Mouse (Mus musculus) stomach, postnatal 0 days (tissue): ENCODE data around the gene Map3k7. TPM values are rescaled to one million over a fixed set of nuclear protein-coding genes. Genes with fewer than 3 reads are reported as not detected.

Experiments used
- ATAC-seq: fragments of 200-750 bp; cut with Nextera tagmentation; 2 replicates; pipeline ENCODE4 v1.8.0; 2017; ENCODE audit not compliant: low FRiP score, low TSS enrichment
- DNase-seq: peaks from one replicate; pipeline ENCODE4 v3.0.0-alpha.2; 2016; ENCODE audit warnings: low spot score
- H3K27ac ChIP-seq: fragments of 300-500 bp; sonication (generic); replicated peaks from 2 replicates; pipeline ENCODE4 v1.5.1; 2014; ENCODE audit warnings: mild to moderate bottlenecking, control low read depth
- H3K27me3 ChIP-seq: fragments of 300-500 bp; sonication (generic); 2 replicates; pipeline ENCODE4 v1.6.1; 2014; ENCODE audit warnings: low read length; ENCODE audit not compliant: control insufficient read depth, insufficient read depth
- H3K36me3 ChIP-seq: fragments of 300-500 bp; sonication (generic); 2 replicates; pipeline ENCODE4 v1.6.1; 2014; ENCODE audit warnings: low read length, mixed read lengths; ENCODE audit not compliant: control insufficient read depth, insufficient read depth
- H3K4me1 ChIP-seq: fragments of 300-500 bp; sonication (generic); replicated peaks from 2 replicates; pipeline ENCODE4 v1.6.1; 2014; ENCODE audit warnings: antibody characterized with exemption; ENCODE audit not compliant: control insufficient read depth, insufficient read depth
- H3K4me2 ChIP-seq: fragments of 300-500 bp; sonication (generic); replicated peaks from 2 replicates; pipeline ENCODE4 v1.6.1; 2014; ENCODE audit warnings: low read depth, mild to moderate bottlenecking, control low read depth, moderate library complexity
- H3K4me3 ChIP-seq: fragments of 300-500 bp; sonication (generic); 2 replicates; pipeline ENCODE4 v1.5.1; 2014; ENCODE audit warnings: low read depth, low read length, control low read depth
- H3K9ac ChIP-seq: fragments of 300-500 bp; sonication (generic); 2 replicates; pipeline ENCODE4 v1.6.1; 2014; ENCODE audit warnings: mild to moderate bottlenecking, low read length, control low read depth, mixed read lengths
- H3K9me3 ChIP-seq: fragments of 300-500 bp; sonication (generic); 2 replicates; pipeline ENCODE4 v1.6.1; 2016; ENCODE audit warnings: low read length; ENCODE audit not compliant: control insufficient read depth
- CTCF ChIP-seq: IDR thresholded peaks from 2 replicates; pipeline ENCODE4 v1.5.1; 2016; ENCODE audit warnings: antibody characterized with exemption, low read depth, mild to moderate bottlenecking, moderate library complexity
- EP300 ChIP-seq: optimal IDR thresholded peaks from 2 replicates; pipeline ENCODE3; 2016; ENCODE audit warnings: antibody characterized with exemption
- WGBS: fragments of 180-500 bp; shearing (Covaris S2); extraction: QIAGEN DNeasy Blood & Tissue Kit; methylation state at CpG from one replicate; pipeline ENCODE4 v1.1.7; 2014; 5-methylcytosine and 5-hydroxymethylcytosine counted together
- polyA plus RNA-seq: library from polyadenylated mRNA; unstranded; fragments of >200 nt; fragmentation: Nextera tagmentation; extraction: Ambion mirVana; gene quantifications from 2 replicates; pipeline ENCODE4 v1.2.1, GENCODE M21; 2015

The Map3k7 gene
- polyA plus RNA-seq, 1 experiment from 2014 or later, result 14.2 TPM

GRCm38 (mm10) chr4:32037267-32037666 is 73.4 kb downstream of the Map3k7 start:
- no peaks in the 10 kb centered on the region for H3K4me1 ChIP-seq
- no peaks in the 10 kb centered on the region for H3K27me3 ChIP-seq
- 40% methylated on average over 7 of the region's 7 CpGs for WGBS
- H3K9me3 ChIP-seq, result no peaks in the 10 kb centered on the region
- H3K4me2 ChIP-seq, result no peak overlapping the region
- no peak overlapping the region for H3K4me3 ChIP-seq
- TF ChIP-seq CTCF (no peak), EP300 (no peak)
- no peak for DNase-seq
- no peak overlapping the region for H3K27ac ChIP-seq
- no peak overlapping the region for H3K9ac ChIP-seq
- ATAC-seq, result no peak
- H3K36me3 ChIP-seq, result no peaks in the 10 kb centered on the region

GRCm38 (mm10) chr4:32041741-32042452 is 78.0 kb downstream of the Map3k7 start:
- ATAC-seq, result no peak; the same call in 1 of the 2 replicates
- no peak for DNase-seq
- H3K27ac ChIP-seq, result no peak overlapping the region

GRCm38 (mm10) chr4:32045234-32045633 is 81.3 kb downstream of the Map3k7 start:
- Histone ChIP-seq H3K27ac (no peak overlapping the region), H3K9me3 (no peaks in the 10 kb centered on the region), H3K4me3 (no peak overlapping the region), H3K4me2 (no peak overlapping the region), H3K4me1 (no peaks in the 10 kb centered on the region), H3K27me3 (no peaks in the 10 kb centered on the region), H3K9ac (no peak overlapping the region), H3K36me3 (no peaks in the 10 kb centered on the region)
- TF ChIP-seq EP300 (no peak), CTCF (no peak)
- DNase-seq, result no peak
- WGBS, result 32% methylated on average over 5 of the region's 5 CpGs
- no peak for ATAC-seq

More at GRCm38 (mm10) chr4:32041741-32042452, 78.0 kb downstream of the Map3k7 start:
- Histone ChIP-seq H3K9me3 (no peaks in the 10 kb centered on the region), H3K36me3 (no peaks in the 10 kb centered on the region), H3K4me1 (no peaks in the 10 kb centered on the region), H3K9ac (no peak overlapping the region), H3K4me2 (no peak overlapping the region), H3K4me3 (no peak overlapping the region), H3K27me3 (no peaks in the 10 kb centered on the region)
- 52% methylated on average over 15 of the region's 15 CpGs for WGBS
- TF ChIP-seq EP300, result no peak
- peak; percentile 54 for TF ChIP-seq CTCF

GRCm38 (mm10) chr4:32049824-32050223 is 85.9 kb downstream of the Map3k7 start:
- H3K36me3 ChIP-seq, result no peaks in the 10 kb centered on the region
- ATAC-seq (no peak), DNase-seq (no peak)
- H3K9me3 ChIP-seq, result no peaks in the 10 kb centered on the region
- H3K27me3 ChIP-seq, result no peaks in the 10 kb centered on the region
- H3K9ac ChIP-seq, result no peak overlapping the region
- H3K27ac ChIP-seq, result no peak overlapping the region
- no peak overlapping the region for H3K4me3 ChIP-seq
- TF ChIP-seq EP300, result no peak
- TF ChIP-seq CTCF, result no peak
- H3K4me1 ChIP-seq, result no peaks in the 10 kb centered on the region
- WGBS, result 64% methylated on average over 4 of the region's 4 CpGs
- no peak overlapping the region for H3K4me2 ChIP-seq

- Histone ChIP-seq H3K27ac (no peak overlapping the region), H3K27me3 (no peaks in the 10 kb centered on the region), H3K36me3 (no peaks in the 10 kb centered on the region), H3K4me3 (no peak overlapping the region), H3K9ac (no peak overlapping the region), H3K4me1 (no peaks in the 10 kb centered on the region), H3K9me3 (no peaks in the 10 kb centered on the region), H3K4me2 (no peak overlapping the region)
- 91% methylated on average over 14 of the region's 14 CpGs for WGBS
- ATAC-seq (no peak), DNase-seq (no peak)
- no peak for TF ChIP-seq EP300
- TF ChIP-seq CTCF, result no peak
Observed at GRCm38 (mm10) chr4:32053171-32053570, 89.3 kb downstream of the Map3k7 start.

GRCm38 (mm10) chr4:32055151-32056052 is 91.5 kb downstream of the Map3k7 start:
- H3K27me3 ChIP-seq, result no peaks in the 10 kb centered on the region
- peak; percentile 96 for TF ChIP-seq CTCF
- TF ChIP-seq EP300, result no peak

More at GRCm38 (mm10) chr4:32055151-32056052, 91.5 kb downstream of the Map3k7 start:
- WGBS, result 14% methylated on average over 21 of the region's 21 CpGs
- Histone ChIP-seq H3K4me3 (peak overlapping the region; percentile 41), H3K27ac (no peak overlapping the region), H3K36me3 (no peaks in the 10 kb centered on the region), H3K9ac (peak overlapping the region; percentile 54), H3K9me3 (no peaks in the 10 kb centered on the region), H3K4me1 (no peaks in the 10 kb centered on the region), H3K4me2 (peak overlapping the region; percentile 58)
- peak; percentile 87 for ATAC-seq
- DNase-seq, result peak; percentile 82
